Mouse (Mus musculus) left cerebral cortex, postnatal 36 days (tissue): ENCODE results near the gene Sfta2. TPM values are rescaled to one million over a fixed set of nuclear protein-coding genes. Genes with fewer than 3 reads are reported as not detected.

Experiments used
- DNase-seq, 2 experiments: peaks; one replicate each; pipeline ENCODE4 v3.0.0; 2021 to 2022; ENCODE audit warnings: low spot score in 2 of 2, mixed read lengths in 1 of 2
- intact Hi-C: fragments of 180-260 bp; cut with DNase I; formaldehyde crosslinking; loops from one replicate; pipeline ENCODE4 v1.15.1; 2025
- total RNA-seq, 2 experiments: library from RNA; stranded (reverse); gene quantifications; 2 replicates each; pipeline ENCODE4 v1.2.3; 2021

The Sfta2 gene
- total RNA-seq, 2 experiments from 2014 or later, result not detected

DNA sequence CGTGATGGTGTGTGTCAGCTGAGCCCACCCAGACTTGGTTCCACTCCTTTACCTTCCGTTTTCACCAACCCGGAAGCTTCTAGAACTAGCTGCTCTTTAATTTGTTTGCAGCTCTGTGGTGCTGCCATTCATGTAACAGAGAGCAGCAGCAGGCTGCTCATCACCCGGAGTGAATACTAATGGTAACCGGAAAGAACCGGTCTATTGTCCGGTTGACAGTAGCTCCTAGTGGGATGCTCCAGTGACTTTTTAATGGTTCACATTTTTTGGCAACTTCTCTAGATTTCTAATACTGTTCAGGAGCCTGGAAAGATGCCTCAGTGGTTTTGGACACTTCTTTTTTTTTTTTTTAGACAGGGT lies 10.2 kb upstream of the Sfta2 start:
- intact Hi-C loops, result loop anchor here (5.0 kb wide), 2 partner anchors 36 to 146 kb away; partner anchors contain the start of gene Gm9573

GRCm38 (mm10) chr17:35591731-35592130 lies 9.6 kb upstream of the Sfta2 start:
- DNase-seq, result no peak
- intact Hi-C loops, result loop anchor here (5.0 kb wide), 2 partner anchors 36 to 146 kb away; partner anchors contain the start of gene Gm9573

More for the DNA sequence above, 10.2 kb upstream of the Sfta2 start:
- DNase-seq, result no peak

GRCm38 (mm10) chr17:35592131-35592530 lies 9.2 kb upstream of the Sfta2 start:
- intact Hi-C loops, result loop anchor here (5.0 kb wide), 2 partner anchors 35 to 145 kb away; partner anchors contain the start of gene Gm9573

DNA sequence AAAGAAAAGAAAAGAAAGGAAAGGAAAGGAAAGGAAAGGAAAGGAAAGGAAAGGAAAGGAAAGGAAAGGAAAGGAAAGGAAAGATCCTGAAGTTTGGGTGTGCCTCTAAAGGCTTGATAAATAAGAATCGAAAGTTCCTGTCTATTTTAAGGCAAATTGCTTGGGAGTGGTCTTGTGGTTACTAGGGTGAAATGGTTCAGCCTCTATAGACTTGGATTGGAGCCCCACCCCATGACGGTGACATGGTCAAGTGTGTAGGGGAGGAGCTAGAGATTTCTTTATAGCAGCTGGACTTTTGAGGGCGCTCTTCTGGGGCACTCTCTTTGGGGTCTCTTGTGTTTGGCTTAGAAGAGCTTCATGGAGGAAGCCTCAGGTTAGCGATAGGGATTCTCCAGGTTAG lies 7.6 kb upstream of the Sfta2 start:
- intact Hi-C loops, result loop anchor here (5.0 kb wide), 2 partner anchors 34 to 144 kb away; partner anchors contain the start of gene Gm9573
- DNase-seq, result no peak

More at GRCm38 (mm10) chr17:35592131-35592530, 9.2 kb upstream of the Sfta2 start:
- no peak for DNase-seq

GRCm38 (mm10) chr17:35594456-35594855 lies 6.9 kb upstream of the Sfta2 start:
- intact Hi-C loops, result loop anchor here (5.0 kb wide), 2 partner anchors 33 to 143 kb away; partner anchors contain the start of gene Gm9573

DNA sequence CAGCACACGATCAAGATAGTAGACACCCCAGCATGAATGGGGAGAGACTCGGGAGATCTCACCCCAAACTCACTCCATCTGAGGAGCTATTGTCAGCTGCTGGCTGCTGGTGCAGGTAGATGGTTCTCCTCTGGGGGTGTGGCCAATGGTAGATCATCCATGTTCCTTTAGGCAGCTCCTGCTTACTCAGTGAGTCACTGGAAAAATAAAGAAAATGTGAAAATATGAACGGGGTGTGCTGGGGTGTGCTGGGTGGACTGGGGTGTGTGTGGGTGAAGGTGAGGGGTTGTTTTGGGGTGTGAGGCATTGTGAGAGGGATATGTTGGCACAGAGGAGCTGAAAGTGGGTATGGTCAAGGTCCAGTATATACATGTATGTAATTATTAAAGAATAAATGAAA lies 4.0 kb upstream of the Sfta2 start:
- intact Hi-C loops, result no loop called here
- no peak for DNase-seq

More at GRCm38 (mm10) chr17:35594456-35594855, 6.9 kb upstream of the Sfta2 start:
- DNase-seq, result no peak

- DNase-seq, result no peak
- intact Hi-C loops, result no loop called here
These were observed 496 bp downstream of the Sfta2 start for GRCm38 (mm10) chr17:35601736-35602354.

DNA sequence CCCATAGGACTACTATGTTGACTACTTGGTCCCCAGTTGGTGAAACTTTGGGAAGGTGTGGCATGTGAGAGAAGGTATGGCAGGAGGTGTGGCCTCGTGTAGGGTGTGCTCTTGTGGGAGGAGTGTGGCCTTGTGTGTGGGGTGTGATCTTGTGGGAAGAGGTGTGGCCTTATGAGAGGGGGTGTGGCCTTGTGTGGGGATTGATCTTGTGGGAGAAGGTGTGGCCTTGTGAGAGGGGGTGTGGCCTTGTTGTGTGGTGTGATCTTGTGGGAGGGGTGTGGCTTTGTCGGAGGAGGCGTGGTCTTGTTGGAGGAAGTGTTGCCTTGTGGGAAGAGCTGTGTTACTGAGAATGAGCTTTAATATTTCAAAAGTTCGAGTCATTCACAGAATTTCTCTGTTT lies 15.8 kb downstream of the Sfta2 start:
- intact Hi-C loops, result no loop called here
- no peak for DNase-seq

DNA sequence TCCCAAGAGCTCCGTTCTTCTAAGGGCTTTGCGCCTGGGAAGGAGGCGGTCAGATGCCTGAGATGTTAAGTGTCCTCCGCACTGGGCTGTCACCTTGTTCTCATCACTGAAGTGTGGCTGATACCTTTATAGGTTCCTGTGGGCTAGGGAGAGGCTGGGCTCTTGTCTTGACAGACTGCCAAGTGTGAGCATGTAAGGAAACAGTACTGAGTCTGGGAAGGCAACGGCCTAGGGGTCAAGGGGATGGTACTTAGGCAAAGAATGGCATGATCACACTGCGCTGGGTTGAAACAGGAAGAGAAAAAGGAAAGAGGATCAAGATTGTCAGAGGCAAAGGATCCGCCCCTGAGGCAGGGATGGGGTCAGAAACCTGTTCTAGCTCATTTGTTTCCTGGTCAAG lies 25.2 kb downstream of the Sfta2 start, which contains the start of gene Gm9573:
Gene Gm9573 (minus strand): TSS at position 101 of the 400 bp plus-strand sequence.
- intact Hi-C loops, result loop anchor here (5.0 kb wide), 1 partner anchor 34 kb away; no protein-coding TSS in a partner anchor
- no peak for DNase-seq

GRCm38 (mm10) chr17:35633992-35634391 lies 32.6 kb downstream of the Sfta2 start:
- intact Hi-C loops, result loop anchor here (2.0 kb wide), 1 partner anchor 33 kb away; the partner anchor contains the start of gene Vars2
- DNase-seq, result peak; percentile 62 to 77

DNA sequence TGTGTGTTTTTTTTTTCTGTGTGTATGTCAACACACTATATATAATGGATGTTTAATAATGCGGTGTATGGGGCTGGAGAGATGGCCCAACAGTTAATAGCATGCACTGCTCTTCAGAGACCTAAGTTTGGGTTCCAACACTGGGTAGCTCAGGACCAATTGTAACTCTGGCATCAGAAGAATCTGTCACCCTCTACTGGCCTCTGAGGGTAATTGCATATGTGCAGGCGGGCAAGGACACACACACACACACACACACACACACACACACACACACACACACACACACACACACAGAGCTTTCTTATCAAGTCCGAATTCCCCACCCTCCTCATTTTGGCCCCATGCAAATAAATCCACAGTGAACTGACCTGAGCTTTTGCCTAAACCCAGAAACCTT lies 33.9 kb downstream of the Sfta2 start:
- no peak for DNase-seq
- intact Hi-C loops, result loop anchor here (2.0 to 5.0 kb wide), 2 partner anchors 32 to 102 kb away; partner anchors contain the start of gene Vars2

GRCm38 (mm10) chr17:35635699-35636111 lies 34.4 kb downstream of the Sfta2 start:
- intact Hi-C loops, result loop anchor here (2.0 to 5.0 kb wide), 2 partner anchors 31 to 102 kb away; partner anchors contain the start of gene Vars2
- DNase-seq, result peak; percentile 78 to 80

- no peak for DNase-seq
- intact Hi-C loops, result loop anchor here (5.0 kb wide), 1 partner anchor 101 kb away; no protein-coding TSS in a partner anchor
These were observed 35.0 kb downstream of the Sfta2 start for GRCm38 (mm10) chr17:35636363-35636762.

DNA sequence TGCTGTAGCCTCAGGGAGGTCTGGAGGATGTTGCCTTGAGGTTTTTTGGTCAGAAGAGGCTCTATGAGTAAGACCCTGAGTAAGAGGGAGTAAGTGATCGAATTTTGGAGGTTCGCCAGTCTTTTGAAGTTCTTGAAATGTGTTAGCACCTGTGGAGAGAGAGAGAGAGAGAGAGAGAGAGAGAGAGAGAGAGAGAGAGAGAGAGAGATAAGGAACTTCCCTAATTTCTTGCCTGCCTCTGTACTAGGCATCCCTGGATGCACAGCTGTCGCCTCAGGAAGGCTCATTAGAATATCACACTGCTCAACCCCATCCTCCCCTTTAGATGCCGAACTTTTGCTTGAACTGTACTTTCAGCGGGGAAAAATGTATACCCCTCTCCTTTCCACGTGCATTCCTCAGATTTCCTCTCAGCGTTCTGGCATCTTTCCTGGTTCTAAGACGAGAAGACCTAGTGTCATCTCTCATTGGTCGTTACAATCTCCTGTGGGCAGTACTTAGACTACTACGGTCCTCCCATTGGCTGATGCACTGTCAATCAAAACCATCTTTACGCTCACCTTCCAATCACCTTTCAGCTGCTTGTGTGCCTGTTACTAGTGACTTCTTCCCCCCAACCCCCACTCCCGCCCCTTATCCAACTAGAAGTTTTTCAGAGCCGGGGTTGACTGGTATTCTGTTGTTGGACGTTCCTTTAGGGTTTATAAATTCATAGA lies 37.3 kb downstream of the Sfta2 start:
- no peak for DNase-seq
- intact Hi-C loops, result loop anchor here (5.0 kb wide), 1 partner anchor 99 kb away; no protein-coding TSS in a partner anchor

- DNase-seq, result no peak
- intact Hi-C loops, result loop anchor here (5.0 kb wide), 1 partner anchor 98 kb away; no protein-coding TSS in a partner anchor
These were observed 38.0 kb downstream of the Sfta2 start for GRCm38 (mm10) chr17:35639352-35639751.

- intact Hi-C loops, result no loop called here
These were observed 42.4 kb downstream of the Sfta2 start, which contains the start of gene Mucl3 for GRCm38 (mm10) chr17:35643609-35644236. Gene Mucl3 (minus strand): TSS chr17:35643695.

GRCm38 (mm10) chr17:35649429-35649828 lies 48.1 kb downstream of the Sfta2 start:
- intact Hi-C loops, result no loop called here
- no peak for DNase-seq

More at GRCm38 (mm10) chr17:35643609-35644236, 42.4 kb downstream of the Sfta2 start, which contains the start of gene Mucl3:
- no peak for DNase-seq

DNA sequence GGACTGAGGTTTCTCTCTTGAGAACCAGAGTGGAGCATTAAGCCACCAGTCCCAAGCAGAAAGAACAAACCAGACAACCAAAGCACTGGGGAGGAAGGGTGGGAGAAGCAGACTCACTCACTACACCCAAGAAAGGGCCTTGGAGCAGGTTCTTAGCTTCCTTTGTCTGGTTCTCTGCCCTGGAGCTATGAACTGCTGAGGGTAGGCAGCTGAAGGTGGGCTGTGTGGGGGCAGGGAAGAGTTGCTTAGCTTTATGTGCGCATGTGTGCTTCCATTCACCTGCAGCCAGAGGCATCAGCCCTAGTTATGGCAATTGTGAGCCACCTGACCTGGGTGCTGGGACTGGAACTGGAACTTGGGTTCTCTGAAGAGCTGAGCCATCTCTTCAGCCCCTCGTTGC lies 51.7 kb downstream of the Sfta2 start:
- intact Hi-C loops, result no loop called here
- DNase-seq, result no peak

DNA sequence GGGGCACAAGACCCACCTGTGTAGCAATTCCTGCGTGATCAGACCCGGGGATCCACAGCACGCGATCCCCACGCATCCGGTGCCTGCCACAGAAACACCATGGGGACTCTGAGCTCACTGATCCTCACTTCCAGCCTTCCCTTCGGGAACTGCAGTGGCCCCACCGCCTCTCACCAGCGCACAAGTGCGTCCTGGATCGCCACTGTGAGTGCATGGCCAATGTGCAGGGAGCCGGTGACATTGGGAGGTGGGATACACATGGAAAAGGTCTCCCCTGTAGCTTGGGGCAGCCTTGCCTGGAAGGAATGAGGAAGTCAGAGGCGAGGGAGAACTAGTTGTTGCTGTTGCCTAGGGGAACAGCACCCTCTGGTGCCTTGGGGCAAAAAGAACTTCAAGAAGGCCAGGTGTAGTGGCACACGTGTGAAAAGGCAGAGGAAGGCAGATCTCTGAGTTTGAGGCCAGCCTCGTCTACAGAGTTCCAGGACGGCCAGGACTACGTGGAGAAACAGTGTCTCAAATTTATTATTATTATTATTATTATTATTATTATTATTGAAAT lies 64.7 kb downstream of the Sfta2 start:
- peak; percentile 31 to 50 for DNase-seq
- intact Hi-C loops, result loop anchor here (2.0 to 5.0 kb wide), 2 partner anchors 31 to 84 kb away; no protein-coding TSS in a partner anchor
